Mouse (Mus musculus) liver, embryonic 11.5 days (tissue): ENCODE measurements around the gene Igsf8. TPM values are rescaled to one million over a fixed set of nuclear protein-coding genes. Genes with fewer than 3 reads are reported as not detected.

ENCODE experiments used
- ATAC-seq: fragments of 200-750 bp; cut with Nextera tagmentation; replicated peaks from 2 replicates; pipeline ENCODE4 v1.8.0; 2017; ENCODE audit warnings: moderate number of reproducible peaks, mild to moderate bottlenecking, moderate TSS enrichment, moderate library complexity; ENCODE audit not compliant: low FRiP score
- DNase-seq: peaks from one replicate; pipeline ENCODE4 v3.0.0-alpha.2; 2017; ENCODE audit warnings: low spot score
- H3K27ac ChIP-seq: fragments of 300-500 bp; sonication (generic); 2 replicates; pipeline ENCODE4 v1.5.1; 2014; ENCODE audit warnings: mild to moderate bottlenecking, low read depth, low read length, control low read depth
- H3K27me3 ChIP-seq: fragments of 300-500 bp; sonication (generic); replicated peaks from 2 replicates; pipeline ENCODE4 v1.6.1; 2014; ENCODE audit warnings: low read length, mixed read lengths; ENCODE audit not compliant: control insufficient read depth, insufficient read depth
- H3K36me3 ChIP-seq: fragments of 300-500 bp; sonication (generic); 2 replicates; pipeline ENCODE4 v1.6.1; 2014; ENCODE audit warnings: mild to moderate bottlenecking, low read length, moderate library complexity, mixed read lengths; ENCODE audit not compliant: control insufficient read depth, insufficient read depth
- H3K4me1 ChIP-seq: fragments of 300-500 bp; sonication (generic); replicated peaks from 2 replicates; pipeline ENCODE4 v1.6.1; 2014; ENCODE audit warnings: low read length, mixed read lengths; ENCODE audit not compliant: control insufficient read depth, insufficient read depth
- H3K4me2 ChIP-seq: fragments of 300-500 bp; sonication (generic); 2 replicates; pipeline ENCODE4 v1.6.1; 2014; ENCODE audit warnings: mild to moderate bottlenecking, control low read depth, moderate library complexity
- H3K4me3 ChIP-seq: fragments of 300-500 bp; sonication (generic); 2 replicates; pipeline ENCODE4 v1.5.1; 2014; ENCODE audit warnings: low read depth, low read length, control low read depth
- H3K9ac ChIP-seq: fragments of 300-500 bp; sonication (generic); 2 replicates; pipeline ENCODE4 v1.6.1; 2014; ENCODE audit warnings: low read depth, low read length, control low read depth
- H3K9me3 ChIP-seq: fragments of 300-500 bp; sonication (generic); 2 replicates; pipeline ENCODE4 v1.6.1; 2016; ENCODE audit warnings: low read length, inconsistent platforms, mixed read lengths; ENCODE audit not compliant: control insufficient read depth
- WGBS: fragments of 180-500 bp; shearing (Covaris S2); extraction: QIAGEN DNeasy Blood & Tissue Kit; methylation state at CpG from one replicate; pipeline ENCODE4 v1.1.7; 2014; 5-methylcytosine and 5-hydroxymethylcytosine counted together
- polyA plus RNA-seq: library from polyadenylated mRNA; unstranded; fragments of >200 nt; fragmentation: Nextera tagmentation; extraction: Ambion mirVana; gene quantifications from 2 replicates; pipeline ENCODE4 v1.2.1, GENCODE M21; 2014

Igsf8 gene
- polyA plus RNA-seq, 1 experiment from 2014 or later, result 32.9 TPM

DNA sequence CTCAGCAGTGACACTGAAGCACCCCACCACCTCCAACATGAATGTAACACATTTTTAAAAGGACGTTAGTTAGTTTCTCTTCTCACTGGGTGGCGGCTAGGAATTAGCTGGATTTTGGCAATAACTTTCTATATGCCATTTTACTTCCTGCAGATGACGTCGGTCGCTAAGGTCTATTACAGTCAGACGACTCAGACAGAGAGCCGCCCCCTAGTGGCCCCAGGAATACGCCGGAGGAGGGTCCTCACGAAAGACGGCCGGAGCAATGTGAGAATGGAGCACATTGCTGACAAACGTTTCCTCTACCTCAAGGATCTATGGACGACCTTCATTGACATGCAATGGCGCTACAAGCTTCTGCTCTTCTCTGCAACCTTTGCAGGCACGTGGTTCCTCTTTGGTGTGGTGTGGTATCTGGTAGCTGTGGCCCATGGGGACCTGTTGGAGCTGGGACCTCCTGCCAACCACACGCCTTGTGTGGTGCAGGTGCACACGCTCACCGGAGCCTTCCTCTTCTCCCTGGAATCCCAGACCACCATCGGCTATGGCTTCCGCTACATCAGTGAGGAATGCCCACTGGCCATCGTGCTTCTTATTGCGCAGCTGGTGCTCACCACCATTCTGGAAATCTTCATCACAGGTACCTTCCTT is 107.5 kb downstream of the Igsf8 start:
- peak; percentile 65 for DNase-seq
- H3K4me2 ChIP-seq, result peak overlapping the region; percentile 46
- ATAC-seq, result peak; percentile 56
- 24% methylated on average over 23 of the region's 23 CpGs for WGBS
- no peak overlapping the region for H3K27ac ChIP-seq
- no peak overlapping the region for H3K9ac ChIP-seq
- no peaks in the 10 kb centered on the region for H3K36me3 ChIP-seq
- H3K4me1 ChIP-seq, result no peaks in the 10 kb centered on the region; the same call in 1 of the 2 replicates
- H3K27me3 ChIP-seq, result no peaks in the 10 kb centered on the region; the same call in 1 of the 2 replicates
- H3K4me3 ChIP-seq, result peak overlapping the region; percentile 8
- H3K9me3 ChIP-seq, result no peaks in the 10 kb centered on the region

Other genes starting within 250 kb of the Igsf8 start
- 5.4 and 6.2 TPM in 2 replicates for gene Vangl2, start 233.2 kb upstream of the Igsf8 start, polyA plus RNA-seq
- gene Nhlh1, start 204.1 kb upstream of the Igsf8 start, polyA plus RNA-seq, result 0.11 TPM in 1 of 2 replicates, not detected in the other
- gene Copa, start 179.1 kb upstream of the Igsf8 start, polyA plus RNA-seq, result 137 and 153 TPM in 2 replicates
- 75.3 and 76.5 TPM in 2 replicates for gene Ncstn, start 178.8 kb upstream of the Igsf8 start, polyA plus RNA-seq
- gene Pex19, start 134.9 kb upstream of the Igsf8 start, polyA plus RNA-seq, result 81.8 and 86.4 TPM in 2 replicates
- gene Dcaf8, start 113.6 kb upstream of the Igsf8 start, polyA plus RNA-seq, result 89.2 and 102 TPM in 2 replicates
- 43.4 and 44.8 TPM in 2 replicates for gene Pea15a, start 54.8 kb upstream of the Igsf8 start, polyA plus RNA-seq
- gene Casq1, start 41.8 kb upstream of the Igsf8 start, polyA plus RNA-seq, result 2.2 and 4.1 TPM in 2 replicates
- gene Atp1a4, start 3.2 kb upstream of the Igsf8 start, polyA plus RNA-seq, result not detected in 2 replicates
- gene Atp1a2, start 36.4 kb downstream of the Igsf8 start, polyA plus RNA-seq, result 0.16 and 0.22 TPM in 2 replicates
- 0.39 and 0.51 TPM in 2 replicates for gene Kcnj9, start 67.7 kb downstream of the Igsf8 start, polyA plus RNA-seq
- gene Kcnj10, start 79.6 kb downstream of the Igsf8 start, polyA plus RNA-seq, result 0.10 TPM in 1 of 2 replicates, not detected in the other
- gene Pigm, start 114.9 kb downstream of the Igsf8 start, polyA plus RNA-seq, result 7.7 and 7.8 TPM in 2 replicates
- gene Slamf9, start 213.7 kb downstream of the Igsf8 start, polyA plus RNA-seq, result 0.55 and 1.4 TPM in 2 replicates
- 9.7 and 13.8 TPM in 2 replicates for gene Igsf9, start 220.1 kb downstream of the Igsf8 start, polyA plus RNA-seq
- 248 and 257 TPM in 2 replicates for gene Tagln2, start 238.4 kb downstream of the Igsf8 start, polyA plus RNA-seq